Mouse (Mus musculus): ENCODE results near the gene Ugt1a10. TPM values are rescaled to one million over a fixed set of nuclear protein-coding genes. Genes with fewer than 3 reads are reported as not detected.
"Not testable (repeated sequence)": the region's sequence is repeated elsewhere in the genome, so short reads cannot be mapped to it uniquely, and the experiment has no call there.

Ugt1a10 gene
- not detected in 2 replicates for polyA plus RNA-seq (2016; fragmentation: Nextera tagmentation; extraction: Ambion mirVana)

- no peak for DNase-seq (ENCODE audit: low spot score)
- 82% methylated on average over 1 of the region's 1 CpGs for WGBS
Measured at GRCm38 (mm10) chr1:88055088-88055487, at the start of gene Ugt1a10. Ugt1a10 (plus strand) TSS chr1:88055388.

GRCm38 (mm10) chr1:88007692-88008210 is 47.4 kb upstream of the Ugt1a10 start:
- DNase-seq (ENCODE audit: low spot score), result no peak
- WGBS, result 15% methylated on average over 5 of the region's 5 CpGs
- H3K4me3 ChIP-seq, result peak overlapping the region; percentile 67
- H3K9me3 ChIP-seq (replicated peaks), result no peaks in the 10 kb centered on the region
- H3K36me3 ChIP-seq, result peaks cover 33% of the 10 kb centered on the region
- peak overlapping the region; percentile 95 for H3K27ac ChIP-seq
- H3K27me3 ChIP-seq (ENCODE audit: low read depth, poor library complexity, severe bottlenecking), result no peaks in the 10 kb centered on the region
- H3K4me1 ChIP-seq, result peaks cover 5% of the 10 kb centered on the region; the same call in 1 of the 2 replicates

More at GRCm38 (mm10) chr1:88055088-88055487, at the start of gene Ugt1a10:
- no peak within 1 kb of the TSS for H3K27ac ChIP-seq
- H3K36me3 ChIP-seq, result no peaks in the 10 kb centered on the region
- H3K4me3 ChIP-seq, result no peak within 1 kb of the TSS
- H3K4me1 ChIP-seq, result no peaks in the 10 kb centered on the region
- H3K9me3 ChIP-seq (replicated peaks), result no peaks in the 10 kb centered on the region
- no peaks in the 10 kb centered on the region for H3K27me3 ChIP-seq (ENCODE audit: low read depth, poor library complexity, severe bottlenecking)

GRCm38 (mm10) chr1:88008211-88008697 is 46.9 kb upstream of the Ugt1a10 start, which contains the start of gene Usp40:
Usp40 (minus strand) TSS chr1:88008551.
- peaks cover 28% of the 10 kb centered on the region for H3K36me3 ChIP-seq
- peaks cover 5% of the 10 kb centered on the region; the same call in 1 of the 2 replicates for H3K4me1 ChIP-seq
- peak within 1 kb of the TSS; percentile 67 for H3K4me3 ChIP-seq
- peak within 1 kb of the TSS; percentile 95 for H3K27ac ChIP-seq
- WGBS, result under 1% methylated on average over 45 of the region's 45 CpGs
- DNase-seq (ENCODE audit: low spot score), result peak; percentile 88
- no peaks in the 10 kb centered on the region for H3K27me3 ChIP-seq (ENCODE audit: low read depth, poor library complexity, severe bottlenecking)
- no peaks in the 10 kb centered on the region for H3K9me3 ChIP-seq (replicated peaks)

GRCm38 (mm10) chr1:88008735-88009134 is 46.5 kb upstream of the Ugt1a10 start:
- Histone ChIP-seq H3K4me1 (peaks cover 5% of the 10 kb centered on the region; the same call in 1 of the 2 replicates), H3K4me3 (peak overlapping the region; percentile 67), H3K27me3 (ENCODE audit: low read depth, poor library complexity, severe bottlenecking) (no peaks in the 10 kb centered on the region), H3K27ac (peak overlapping the region; percentile 95), H3K36me3 (peaks cover 24% of the 10 kb centered on the region), H3K9me3 (replicated peaks) (no peaks in the 10 kb centered on the region)
- DNase-seq (ENCODE audit: low spot score), result no peak
- 54% methylated on average over 4 of the region's 4 CpGs for WGBS

- no peak for DNase-seq (ENCODE audit: low spot score)
- Histone ChIP-seq H3K4me3 (no peak overlapping the region), H3K27ac (no peak overlapping the region), H3K4me1 (peaks cover 5% of the 10 kb centered on the region; the same call in 1 of the 2 replicates), H3K9me3 (replicated peaks) (no peaks in the 10 kb centered on the region), H3K36me3 (peaks cover 16% of the 10 kb centered on the region), H3K27me3 (ENCODE audit: low read depth, poor library complexity, severe bottlenecking) (no peaks in the 10 kb centered on the region)
- WGBS, result 81% methylated on average over 3 of the region's 3 CpGs
Measured at GRCm38 (mm10) chr1:88009521-88009920, 45.7 kb upstream of the Ugt1a10 start.

- Histone ChIP-seq H3K9me3 (replicated peaks) (0 out of 2 replicates have a peak, but pooled peaks cover 2% of the 10 kb centered on the region), H3K4me3 (no peak overlapping the region), H3K4me1 (no peaks in the 10 kb centered on the region), H3K27ac (no peak overlapping the region), H3K36me3 (no peaks in the 10 kb centered on the region), H3K27me3 (ENCODE audit: low read depth, poor library complexity, severe bottlenecking) (no peaks in the 10 kb centered on the region)
- DNase-seq (ENCODE audit: low spot score), result no peak
- WGBS, result 80% methylated on average over 3 of the region's 3 CpGs
Measured at GRCm38 (mm10) chr1:88013726-88014125, 41.5 kb upstream of the Ugt1a10 start.

- 0 out of 2 replicates have a peak, but pooled peaks cover 2% of the 10 kb centered on the region for H3K9me3 ChIP-seq (replicated peaks)
- no peak for DNase-seq (ENCODE audit: low spot score)
- H3K36me3 ChIP-seq, result no peaks in the 10 kb centered on the region
- H3K4me3 ChIP-seq, result no peak overlapping the region
- no peaks in the 10 kb centered on the region for H3K27me3 ChIP-seq (ENCODE audit: low read depth, poor library complexity, severe bottlenecking)
- 94% methylated on average over 4 of the region's 4 CpGs for WGBS
- no peak overlapping the region for H3K27ac ChIP-seq
- H3K4me1 ChIP-seq, result no peaks in the 10 kb centered on the region
Measured at GRCm38 (mm10) chr1:88014194-88014593, 41.0 kb upstream of the Ugt1a10 start.

- Histone ChIP-seq H3K27me3 (ENCODE audit: low read depth, poor library complexity, severe bottlenecking) (no peaks in the 10 kb centered on the region), H3K36me3 (no peaks in the 10 kb centered on the region), H3K4me3 (no peak overlapping the region), H3K27ac (no peak overlapping the region), H3K4me1 (no peaks in the 10 kb centered on the region), H3K9me3 (replicated peaks) (0 out of 2 replicates have a peak, but pooled peaks cover 2% of the 10 kb centered on the region)
- DNase-seq (ENCODE audit: low spot score), result no peak
- WGBS, result 94% methylated on average over 4 of the region's 4 CpGs
Measured at GRCm38 (mm10) chr1:88014671-88015070, 40.5 kb upstream of the Ugt1a10 start.

- Histone ChIP-seq H3K4me1 (no peaks in the 10 kb centered on the region), H3K27me3 (ENCODE audit: low read depth, poor library complexity, severe bottlenecking) (no peaks in the 10 kb centered on the region), H3K36me3 (no peaks in the 10 kb centered on the region), H3K4me3 (no peak overlapping the region), H3K27ac (no peak overlapping the region), H3K9me3 (replicated peaks) (0 out of 2 replicates have a peak, but pooled peaks cover 2% of the 10 kb centered on the region)
- WGBS, result 93% methylated on average over 6 of the region's 6 CpGs
- no peak for DNase-seq (ENCODE audit: low spot score)
Measured at GRCm38 (mm10) chr1:88015371-88015770, 39.8 kb upstream of the Ugt1a10 start.

- H3K36me3 ChIP-seq; H3K4me1 ChIP-seq; H3K27me3 ChIP-seq (ENCODE audit: low read depth, poor library complexity, severe bottlenecking); H3K4me3 ChIP-seq; DNase-seq (ENCODE audit: low spot score); H3K9me3 ChIP-seq (replicated peaks); H3K27ac ChIP-seq: not testable (repeated sequence)
- 82% methylated on average over 3 of the region's 3 CpGs for WGBS
Measured at GRCm38 (mm10) chr1:88025244-88025643, 29.9 kb upstream of the Ugt1a10 start.

- H3K4me3 ChIP-seq; DNase-seq (ENCODE audit: low spot score); H3K9me3 ChIP-seq (replicated peaks); H3K36me3 ChIP-seq; H3K4me1 ChIP-seq; H3K27me3 ChIP-seq (ENCODE audit: low read depth, poor library complexity, severe bottlenecking); H3K27ac ChIP-seq: not testable (repeated sequence)
- 58% methylated on average over 1 of the region's 2 CpGs for WGBS
Measured at GRCm38 (mm10) chr1:88043044-88043443, 12.1 kb upstream of the Ugt1a10 start.

- not testable (repeated sequence) for H3K4me1 ChIP-seq; H3K27me3 ChIP-seq (ENCODE audit: low read depth, poor library complexity, severe bottlenecking); H3K4me3 ChIP-seq; H3K27ac ChIP-seq; DNase-seq (ENCODE audit: low spot score); H3K9me3 ChIP-seq (replicated peaks); H3K36me3 ChIP-seq
- WGBS, result 67% methylated on average over 4 of the region's 5 CpGs
Measured at GRCm38 (mm10) chr1:88044832-88045437, 10.3 kb upstream of the Ugt1a10 start.

GRCm38 (mm10) chr1:88047408-88047807 is 7.8 kb upstream of the Ugt1a10 start:
- H3K4me1 ChIP-seq; H3K9me3 ChIP-seq (replicated peaks); H3K4me3 ChIP-seq; H3K27me3 ChIP-seq (ENCODE audit: low read depth, poor library complexity, severe bottlenecking); DNase-seq (ENCODE audit: low spot score); H3K27ac ChIP-seq; H3K36me3 ChIP-seq: not testable (repeated sequence)
- WGBS, result 84% methylated on average over 2 of the region's 2 CpGs
